22 mouse cellular contexts compared by ENCODE assay signal in genomic region chr12:28135810-28136592, GRCm38 (mm10).
DNase-seq lines count a peak whose midpoint lies in the region; ATAC-seq lines count a peak whose summit lies in the region.
"Had no signal": no experiment of that assay in that cellular context is flagged by ENCODE, and none has a peak within 500 bp of the region (broad histone marks: within the 10 kb centered on the region; RNA-seq: fewer than 3 reads in every experiment).

No protein-coding gene starts in this region.

- DNase-seq in forebrain, embryonic 10.5 days (ENCODE audit: extremely low spot score, low spot score), result no peak
- no peak for DNase-seq in midbrain, embryonic 11.5 days (ENCODE audit: low spot score, missing footprints)
- DNase-seq: adrenal gland, postnatal 10 days; cerebellum, adult 9-10 months; gastrocnemius, postnatal 36 days; kidney, adult 18-20 months; kidney, postnatal 10 days; lung, adult 18-20 months; right cerebral cortex, postnatal 25 days; thymus, postnatal 25 days had no signal

- H3K4me2 ChIP-seq in forebrain, embryonic 12.5 days, result no peak overlapping the region
- H3K4me2 ChIP-seq in midbrain, embryonic 12.5 days (replicated peaks), result no peak overlapping the region
- H3K4me2 ChIP-seq in midbrain, embryonic 11.5 days, result no peak overlapping the region
- no peak overlapping the region for H3K4me2 ChIP-seq in forebrain, embryonic 16.5 days (ENCODE audit: low read length)
- no peak overlapping the region for H3K4me2 ChIP-seq in hindbrain, embryonic 13.5 days
- H3K4me2 ChIP-seq: hindbrain, embryonic 14.5 days; limb, embryonic 13.5 days; liver, embryonic 12.5 days; neural tube, embryonic 12.5 days; stomach, embryonic 15.5 days had no signal

- 71% methylated on average over 4 of the region's 4 CpGs for WGBS in forebrain, embryonic 12.5 days
- WGBS in forebrain, embryonic 10.5 days, result 79% methylated on average over 4 of the region's 4 CpGs
- WGBS in midbrain, embryonic 12.5 days, result 79% methylated on average over 4 of the region's 4 CpGs
- 79% methylated on average over 4 of the region's 4 CpGs for WGBS in midbrain, embryonic 11.5 days
- 63% methylated on average over 4 of the region's 4 CpGs for WGBS in forebrain, embryonic 16.5 days
- WGBS in hindbrain, embryonic 13.5 days, result 64% methylated on average over 4 of the region's 4 CpGs

- H3K4me1 ChIP-seq in forebrain, embryonic 12.5 days, result no peaks in the 10 kb centered on the region; the same call in 1 of the 2 replicates
- peaks cover 5% of the 10 kb centered on the region; the same call in 1 of the 2 replicates for H3K4me1 ChIP-seq in forebrain, embryonic 10.5 days
- H3K4me1 ChIP-seq in midbrain, embryonic 12.5 days, result 0 out of 2 replicates have a peak, but pooled peaks cover 4% of the 10 kb centered on the region
- no peaks in the 10 kb centered on the region for H3K4me1 ChIP-seq in midbrain, embryonic 11.5 days (ENCODE audit: control insufficient read depth, insufficient read depth, low read length)
- H3K4me1 ChIP-seq in forebrain, embryonic 16.5 days (replicated peaks; ENCODE audit: control insufficient read depth, insufficient read depth, low read length), result peaks cover 9% of the 10 kb centered on the region
- peaks cover 9% of the 10 kb centered on the region for H3K4me1 ChIP-seq in hindbrain, embryonic 13.5 days (replicated peaks)
- H3K4me1 ChIP-seq: liver, embryonic 12.5 days; megakaryocyte, embryonic 14.5 days; neural tube, embryonic 12.5 days; stomach, embryonic 15.5 days had no signal

- H3K9me3 ChIP-seq in forebrain, embryonic 12.5 days, result no peaks in the 10 kb centered on the region
- H3K9me3 ChIP-seq in forebrain, embryonic 10.5 days, result no peaks in the 10 kb centered on the region
- no peaks in the 10 kb centered on the region for H3K9me3 ChIP-seq in midbrain, embryonic 12.5 days
- no peaks in the 10 kb centered on the region for H3K9me3 ChIP-seq in midbrain, embryonic 11.5 days (ENCODE audit: control insufficient read depth, low read length)
- no peaks in the 10 kb centered on the region for H3K9me3 ChIP-seq in forebrain, embryonic 16.5 days (ENCODE audit: control insufficient read depth, low read length)
- H3K9me3 ChIP-seq in hindbrain, embryonic 13.5 days, result no peaks in the 10 kb centered on the region
- H3K9me3 ChIP-seq: limb, embryonic 13.5 days; liver, embryonic 12.5 days; megakaryocyte, embryonic 14.5 days; neural tube, embryonic 12.5 days; stomach, embryonic 15.5 days had no signal

- ATAC-seq in forebrain, embryonic 12.5 days (ENCODE audit: low FRiP score), result no peak
- no peak for ATAC-seq in midbrain, embryonic 12.5 days (ENCODE audit: low FRiP score, low read depth)
- ATAC-seq in midbrain, embryonic 11.5 days (ENCODE audit: low FRiP score), result no peak
- no peak for ATAC-seq in forebrain, embryonic 16.5 days
- ATAC-seq in granulocyte monocyte progenitor cell, adult 5-6 weeks (replicated peaks; ENCODE audit: poor library complexity, severe bottlenecking), result no peak
- ATAC-seq in hindbrain, embryonic 13.5 days (ENCODE audit: low FRiP score), result no peak
- ATAC-seq: inflammation-experienced regulatory T-cells, adult 6 months; liver, embryonic 12.5 days had no signal

- H3K9ac ChIP-seq in forebrain, embryonic 12.5 days, result no peak overlapping the region
- no peak overlapping the region for H3K9ac ChIP-seq in midbrain, embryonic 12.5 days (replicated peaks)
- no peak overlapping the region for H3K9ac ChIP-seq in midbrain, embryonic 11.5 days (ENCODE audit: low read length)
- no peak overlapping the region for H3K9ac ChIP-seq in forebrain, embryonic 16.5 days (replicated peaks; ENCODE audit: low read depth, low read length)
- H3K9ac ChIP-seq in hindbrain, embryonic 13.5 days, result no peak overlapping the region
- H3K9ac ChIP-seq: hindbrain, embryonic 14.5 days; limb, embryonic 13.5 days; liver, embryonic 12.5 days; neural tube, embryonic 12.5 days; stomach, embryonic 15.5 days had no signal

- H3K36me3 ChIP-seq in forebrain, embryonic 12.5 days (replicated peaks), result no peaks in the 10 kb centered on the region
- no peaks in the 10 kb centered on the region for H3K36me3 ChIP-seq in forebrain, embryonic 10.5 days (replicated peaks)
- H3K36me3 ChIP-seq in midbrain, embryonic 12.5 days, result no peaks in the 10 kb centered on the region
- H3K36me3 ChIP-seq in midbrain, embryonic 11.5 days (ENCODE audit: control insufficient read depth, insufficient read depth, low read length), result no peaks in the 10 kb centered on the region
- no peaks in the 10 kb centered on the region for H3K36me3 ChIP-seq in forebrain, embryonic 16.5 days (ENCODE audit: control insufficient read depth, insufficient read depth)
- H3K36me3 ChIP-seq in hindbrain, embryonic 13.5 days, result no peaks in the 10 kb centered on the region
- H3K36me3 ChIP-seq: limb, embryonic 13.5 days; liver, embryonic 12.5 days; neural tube, embryonic 12.5 days; stomach, embryonic 15.5 days had no signal

- H3K27me3 ChIP-seq in forebrain, embryonic 12.5 days, result no peaks in the 10 kb centered on the region
- H3K27me3 ChIP-seq in forebrain, embryonic 10.5 days (ENCODE audit: poor library complexity, severe bottlenecking), result no peaks in the 10 kb centered on the region
- H3K27me3 ChIP-seq in midbrain, embryonic 12.5 days, result no peaks in the 10 kb centered on the region
- no peaks in the 10 kb centered on the region for H3K27me3 ChIP-seq in midbrain, embryonic 11.5 days (ENCODE audit: control insufficient read depth, insufficient read depth, low read length)
- no peaks in the 10 kb centered on the region for H3K27me3 ChIP-seq in forebrain, embryonic 16.5 days (replicated peaks; ENCODE audit: control insufficient read depth, insufficient read depth, low read length)
- no peaks in the 10 kb centered on the region for H3K27me3 ChIP-seq in hindbrain, embryonic 13.5 days
- H3K27me3 ChIP-seq: limb, embryonic 13.5 days; liver, embryonic 12.5 days; megakaryocyte, embryonic 14.5 days; neural tube, embryonic 12.5 days; stomach, embryonic 15.5 days had no signal

- H3K27ac ChIP-seq in forebrain, embryonic 12.5 days, result 0 out of 2 replicates have a peak overlapping the region, but pooled peaks have one; percentile 42
- H3K27ac ChIP-seq in forebrain, embryonic 10.5 days, result no peak overlapping the region
- H3K27ac ChIP-seq in midbrain, embryonic 12.5 days (replicated peaks), result peak overlapping the region; percentile 35; the same call in 1 of the 2 replicates
- no peak overlapping the region for H3K27ac ChIP-seq in midbrain, embryonic 11.5 days (ENCODE audit: low read depth, low read length)
- H3K27ac ChIP-seq in forebrain, embryonic 16.5 days (ENCODE audit: low read length), result peak overlapping the region; percentile 51
- H3K27ac ChIP-seq in hindbrain, embryonic 13.5 days, result no peak overlapping the region
- H3K27ac ChIP-seq: hindbrain, embryonic 14.5 days; limb, embryonic 13.5 days; liver, embryonic 12.5 days; neural tube, embryonic 12.5 days; stomach, embryonic 15.5 days had no signal

- no peak overlapping the region for H3K4me3 ChIP-seq in forebrain, embryonic 12.5 days (replicated peaks)
- H3K4me3 ChIP-seq in forebrain, embryonic 10.5 days, result no peak overlapping the region
- no peak overlapping the region for H3K4me3 ChIP-seq in midbrain, embryonic 12.5 days
- no peak overlapping the region for H3K4me3 ChIP-seq in midbrain, embryonic 11.5 days (ENCODE audit: low read depth, low read length)
- no peak overlapping the region for H3K4me3 ChIP-seq in forebrain, embryonic 16.5 days (replicated peaks; ENCODE audit: low read length)
- no peak overlapping the region for H3K4me3 ChIP-seq in hindbrain, embryonic 13.5 days
- H3K4me3 ChIP-seq: limb, embryonic 13.5 days; liver, embryonic 12.5 days; megakaryocyte, embryonic 14.5 days; neural tube, embryonic 12.5 days; stomach, embryonic 15.5 days had no signal

Comparison
In these comparisons a context has a peak if more than half of its experiments do, and no peak if none do; other contexts are left out.
1. H3K27ac ChIP-seq: peak in forebrain, embryonic 12.5 days (single experiment), midbrain, embryonic 12.5 days (single experiment) and forebrain, embryonic 16.5 days (single experiment); none in forebrain, embryonic 10.5 days (single experiment), midbrain, embryonic 11.5 days (single experiment) and hindbrain, embryonic 13.5 days (single experiment).